Mouse (Mus musculus): ENCODE results near the gene Slc39a1. TPM values are rescaled to one million over a fixed set of nuclear protein-coding genes. Genes with fewer than 3 reads are reported as not detected.

The Slc39a1 gene
- polyA plus RNA-seq, 1 experiment = 43.3 TPM

- peak; percentile 94 for DNase-seq (ENCODE audit: low read depth in 1 of 2, low spot score in 2 of 2)
- peak; percentile 8 for TF ChIP-seq POLR2A (IDR thresholded peaks at IDR 0.05; ENCODE audit: low read depth, low read length)
- peak; percentile 82 for TF ChIP-seq CTCF (IDR thresholded peaks at IDR 0.05; ENCODE audit: extremely low read depth, insufficient read depth, insufficient read length, insufficient replicate concordance)
- Histone ChIP-seq H3K27ac (ENCODE audit: insufficient read depth, low read length) (peak within 1 kb of the TSS; percentile 99), H3K27me3 (ENCODE audit: control insufficient read depth, insufficient read depth, low read length) (no peaks in the 10 kb centered on the region), H3K4me3 (ENCODE audit: extremely low read depth, insufficient read depth, insufficient read length) (peak within 1 kb of the TSS; percentile 70), H3K4me1 (ENCODE audit: control insufficient read depth, insufficient read depth, insufficient read length) (peaks cover 23% of the 10 kb centered on the region; the same call in 1 of the 2 replicates), H3K36me3 (ENCODE audit: control insufficient read depth, insufficient read depth, low read length) (peaks cover 47% of the 10 kb centered on the region)
- WGBS = under 1% methylated on average over 78 of the region's 87 CpGs
These were observed 17.3 kb downstream of the Slc39a1 start, which contains the start of gene Dennd4b for GRCm38 (mm10) chr3:90265034-90265931. TSS of gene Dennd4b (plus strand) at chr3:90265185.

- H3K36me3 ChIP-seq (ENCODE audit: control insufficient read depth, insufficient read depth, low read length) = peaks cover 47% of the 10 kb centered on the region
- peaks cover 23% of the 10 kb centered on the region; the same call in 1 of the 2 replicates for H3K4me1 ChIP-seq (ENCODE audit: control insufficient read depth, insufficient read depth, insufficient read length)
- H3K27me3 ChIP-seq (ENCODE audit: control insufficient read depth, insufficient read depth, low read length) = no peaks in the 10 kb centered on the region
- TF ChIP-seq CTCF (IDR thresholded peaks at IDR 0.05; ENCODE audit: extremely low read depth, insufficient read depth, insufficient read length, insufficient replicate concordance) = no peak
- TF ChIP-seq POLR2A (IDR thresholded peaks at IDR 0.05; ENCODE audit: low read depth, low read length) = peak; percentile 82
- peak overlapping the region; percentile 99 for H3K27ac ChIP-seq (ENCODE audit: insufficient read depth, low read length)
- whole genome bisulfite sequencing = 2% methylated on average over 16 of the region's 16 CpGs
- H3K4me3 ChIP-seq (ENCODE audit: extremely low read depth, insufficient read depth, insufficient read length) = peak overlapping the region; percentile 70
- peak; percentile 64 to 66 for DNase-seq (ENCODE audit: low read depth in 1 of 2, low spot score in 2 of 2)
These were observed 18.2 kb downstream of the Slc39a1 start for GRCm38 (mm10) chr3:90265932-90266741.

GRCm38 (mm10) chr3:90266901-90267775, 19.2 kb downstream of the Slc39a1 start:
- TF ChIP-seq CTCF (IDR thresholded peaks at IDR 0.05; ENCODE audit: extremely low read depth, insufficient read depth, insufficient read length, insufficient replicate concordance) (no peak), POLR2A (IDR thresholded peaks at IDR 0.05; ENCODE audit: low read depth, low read length) (no peak)
- no peak for DNase-seq (ENCODE audit: low read depth in 1 of 2, low spot score in 2 of 2)
- H3K27me3 ChIP-seq (ENCODE audit: control insufficient read depth, insufficient read depth, low read length) = no peaks in the 10 kb centered on the region
- WGBS = 58% methylated on average over 20 of the region's 20 CpGs
- peaks cover 51% of the 10 kb centered on the region for H3K36me3 ChIP-seq (ENCODE audit: control insufficient read depth, insufficient read depth, low read length)
- peak overlapping the region; percentile 70 for H3K4me3 ChIP-seq (ENCODE audit: extremely low read depth, insufficient read depth, insufficient read length)
- peaks cover 23% of the 10 kb centered on the region; the same call in 1 of the 2 replicates for H3K4me1 ChIP-seq (ENCODE audit: control insufficient read depth, insufficient read depth, insufficient read length)
- H3K27ac ChIP-seq (ENCODE audit: insufficient read depth, low read length) = peak overlapping the region; percentile 99; the same call in 1 of the 2 replicates

GRCm38 (mm10) chr3:90268190-90268589, 20.2 kb downstream of the Slc39a1 start:
- no peak for DNase-seq (ENCODE audit: low read depth in 1 of 2, low spot score in 2 of 2)
- Histone ChIP-seq H3K4me1 (ENCODE audit: control insufficient read depth, insufficient read depth, insufficient read length) (peaks cover 18% of the 10 kb centered on the region; the same call in 1 of the 2 replicates), H3K4me3 (ENCODE audit: extremely low read depth, insufficient read depth, insufficient read length) (no peak overlapping the region; the same call in 1 of the 2 replicates), H3K36me3 (ENCODE audit: control insufficient read depth, insufficient read depth, low read length) (peaks cover 54% of the 10 kb centered on the region), H3K27ac (ENCODE audit: insufficient read depth, low read length) (no peak overlapping the region), H3K27me3 (ENCODE audit: control insufficient read depth, insufficient read depth, low read length) (no peaks in the 10 kb centered on the region)
- WGBS = 93% methylated on average over 11 of the region's 11 CpGs
- TF ChIP-seq POLR2A (IDR thresholded peaks at IDR 0.05; ENCODE audit: low read depth, low read length) (no peak), CTCF (IDR thresholded peaks at IDR 0.05; ENCODE audit: extremely low read depth, insufficient read depth, insufficient read length, insufficient replicate concordance) (no peak)

GRCm38 (mm10) chr3:90268971-90269370, 21.0 kb downstream of the Slc39a1 start:
- Histone ChIP-seq H3K27me3 (ENCODE audit: control insufficient read depth, insufficient read depth, low read length) (no peaks in the 10 kb centered on the region), H3K36me3 (ENCODE audit: control insufficient read depth, insufficient read depth, low read length) (peaks cover 55% of the 10 kb centered on the region), H3K4me1 (ENCODE audit: control insufficient read depth, insufficient read depth, insufficient read length) (peaks cover 13% of the 10 kb centered on the region; the same call in 1 of the 2 replicates), H3K4me3 (ENCODE audit: extremely low read depth, insufficient read depth, insufficient read length) (no peak overlapping the region), H3K27ac (ENCODE audit: insufficient read depth, low read length) (no peak overlapping the region)
- no peak for DNase-seq (ENCODE audit: low read depth in 1 of 2, low spot score in 2 of 2)
- 93% methylated on average over 16 of the region's 16 CpGs for WGBS
- no peak for TF ChIP-seq CTCF (IDR thresholded peaks at IDR 0.05; ENCODE audit: extremely low read depth, insufficient read depth, insufficient read length, insufficient replicate concordance)
- no peak for TF ChIP-seq POLR2A (IDR thresholded peaks at IDR 0.05; ENCODE audit: low read depth, low read length)

- no peak for DNase-seq (ENCODE audit: low read depth in 1 of 2, low spot score in 2 of 2)
- WGBS = 93% methylated on average over 8 of the region's 8 CpGs
- peaks cover 9% of the 10 kb centered on the region; the same call in 1 of the 2 replicates for H3K4me1 ChIP-seq (ENCODE audit: control insufficient read depth, insufficient read depth, insufficient read length)
- H3K27me3 ChIP-seq (ENCODE audit: control insufficient read depth, insufficient read depth, low read length) = no peaks in the 10 kb centered on the region
- no peak overlapping the region for H3K4me3 ChIP-seq (ENCODE audit: extremely low read depth, insufficient read depth, insufficient read length)
- H3K27ac ChIP-seq (ENCODE audit: insufficient read depth, low read length) = no peak overlapping the region
- no peak for TF ChIP-seq POLR2A (IDR thresholded peaks at IDR 0.05; ENCODE audit: low read depth, low read length)
- no peak for TF ChIP-seq CTCF (IDR thresholded peaks at IDR 0.05; ENCODE audit: extremely low read depth, insufficient read depth, insufficient read length, insufficient replicate concordance)
- peaks cover 64% of the 10 kb centered on the region for H3K36me3 ChIP-seq (ENCODE audit: control insufficient read depth, insufficient read depth, low read length)
These were observed 22.8 kb downstream of the Slc39a1 start for GRCm38 (mm10) chr3:90270784-90271183.

Data from spleen, adult 2 months (tissue).